Comparison of ENCODE assay signal across 25 mouse cellular contexts in genomic region chr19:7014481-7015135, GRCm38 (mm10).
"Had no signal": no experiment of that assay in that cellular context is flagged by ENCODE, and none has a peak within 500 bp of the region (broad histone marks: within the 10 kb centered on the region; RNA-seq: fewer than 3 reads in every experiment).

No protein-coding gene starts in this region.

- H3K4me2 ChIP-seq: limb, embryonic 13.5 days; liver, embryonic 12.5 days; liver, embryonic 15.5 days; lung, embryonic 15.5 days; midbrain, embryonic 12.5 days; midbrain, embryonic 15.5 days; neural tube, embryonic 12.5 days; neural tube, embryonic 15.5 days had no signal

- H3K27me3 ChIP-seq: limb, embryonic 13.5 days; liver, embryonic 12.5 days; liver, embryonic 15.5 days; lung, embryonic 15.5 days; midbrain, embryonic 12.5 days; midbrain, embryonic 15.5 days; neural tube, embryonic 12.5 days; neural tube, embryonic 15.5 days had no signal

- H3K9me3 ChIP-seq: limb, embryonic 10.5 days; limb, embryonic 13.5 days; liver, embryonic 12.5 days; liver, embryonic 15.5 days; lung, embryonic 15.5 days; midbrain, embryonic 12.5 days; midbrain, embryonic 15.5 days; neural tube, embryonic 12.5 days; neural tube, embryonic 15.5 days had no signal

- H3K36me3 ChIP-seq: lung, embryonic 15.5 days; midbrain, embryonic 15.5 days had no signal

- DNase-seq: kidney, adult 8-10 months; layer of hippocampus, postnatal 36 days; liver; lung, adult 18-20 months; lung, postnatal 10 days; lung, postnatal 36 days; right cerebral cortex, adult 18-20 months; right cerebral cortex, postnatal 14 days; right cerebral cortex, postnatal 4 days; thymus, adult 2 months; thymus, postnatal 14 days; thymus, postnatal 4 days had no signal

- ATAC-seq: liver, embryonic 12.5 days; midbrain, embryonic 15.5 days had no signal

- H3K4me1 ChIP-seq: limb, embryonic 10.5 days; limb, embryonic 13.5 days; lung, embryonic 15.5 days; midbrain, embryonic 12.5 days; midbrain, embryonic 15.5 days; neural tube, embryonic 12.5 days; neural tube, embryonic 15.5 days had no signal

- H3K27ac ChIP-seq: kidney, postnatal 0 days; layer of hippocampus, adult 2 months; left cerebral cortex, adult 2 months; limb, embryonic 10.5 days; limb, embryonic 13.5 days; liver, embryonic 12.5 days; liver, embryonic 15.5 days; lung, embryonic 15.5 days; midbrain, embryonic 12.5 days; midbrain, embryonic 15.5 days; neural tube, embryonic 12.5 days; neural tube, embryonic 15.5 days; stomach, postnatal 0 days had no signal

- H3K4me3 ChIP-seq: layer of hippocampus, adult 2 months; left cerebral cortex, adult 2 months; limb, embryonic 10.5 days; limb, embryonic 13.5 days; liver, embryonic 12.5 days; liver, embryonic 15.5 days; lung, embryonic 15.5 days; midbrain, embryonic 12.5 days; midbrain, embryonic 15.5 days; neural tube, embryonic 12.5 days; neural tube, embryonic 15.5 days had no signal

- H3K9ac ChIP-seq: limb, embryonic 13.5 days; liver, embryonic 12.5 days; liver, embryonic 15.5 days; lung, embryonic 15.5 days; midbrain, embryonic 12.5 days; midbrain, embryonic 15.5 days; neural tube, embryonic 12.5 days; neural tube, embryonic 15.5 days had no signal
